Mouse (Mus musculus) ZHBTc4 (cell line): ENCODE data around the gene Pts.

Experiments
- DNase-seq: peaks from one replicate; pipeline ENCODE4 v3.0.0-alpha.2; 2011; ENCODE audit warnings: low read depth, low spot score

Pts gene

GRCm38 (mm10) chr9:50528293-50528892 lies at the start of gene Pts:
Pts (minus strand) TSS chr9:50528724.
- DNase-seq: peak; percentile 99

- DNase-seq: no peak
These were observed 41.3 kb upstream of the Pts start for GRCm38 (mm10) chr9:50569599-50570525.

- no peak for DNase-seq
These were observed 39.4 kb upstream of the Pts start for GRCm38 (mm10) chr9:50567881-50568280.

- DNase-seq: no peak
These were observed 38.8 kb upstream of the Pts start for GRCm38 (mm10) chr9:50567372-50567771.

GRCm38 (mm10) chr9:50565940-50566339 lies 37.4 kb upstream of the Pts start:
- no peak for DNase-seq

GRCm38 (mm10) chr9:50565173-50565572 lies 36.6 kb upstream of the Pts start:
- no peak for DNase-seq

- DNase-seq: no peak
These were observed 33.4 kb upstream of the Pts start for GRCm38 (mm10) chr9:50561918-50562360.

- peak; percentile 83 for DNase-seq
These were observed 32.8 kb upstream of the Pts start, which contains the start of gene Tex12 for GRCm38 (mm10) chr9:50561145-50561917. Tex12 (minus strand) TSS chr9:50561325.

- peak; percentile 54 for DNase-seq
These were observed 26.5 kb upstream of the Pts start, which contains the start of gene Bco2 for GRCm38 (mm10) chr9:50555094-50555446. Bco2 (minus strand) TSS chr9:50555181.

GRCm38 (mm10) chr9:50554241-50555093 lies 25.9 kb upstream of the Pts start, which contains the start of gene Il18:
Il18 (plus strand) TSS chr9:50554827.
- DNase-seq: peak; percentile 73

GRCm38 (mm10) chr9:50553547-50553946 lies 25.0 kb upstream of the Pts start:
- no peak for DNase-seq

GRCm38 (mm10) chr9:50552206-50552605 lies 23.7 kb upstream of the Pts start:
- DNase-seq: no peak

- no peak for DNase-seq
These were observed 20.4 kb upstream of the Pts start for GRCm38 (mm10) chr9:50548936-50549335.

GRCm38 (mm10) chr9:50547859-50548478 lies 19.4 kb upstream of the Pts start:
- DNase-seq: no peak

- DNase-seq: no peak
These were observed 13.9 kb upstream of the Pts start for GRCm38 (mm10) chr9:50542401-50542800.

GRCm38 (mm10) chr9:50540170-50540569 lies 11.6 kb upstream of the Pts start:
- DNase-seq: no peak

GRCm38 (mm10) chr9:50537295-50537694 lies 8.8 kb upstream of the Pts start:
- DNase-seq: no peak

GRCm38 (mm10) chr9:50536603-50537135 lies 8.1 kb upstream of the Pts start:
- no peak for DNase-seq

- DNase-seq: no peak
These were observed 7.4 kb upstream of the Pts start for GRCm38 (mm10) chr9:50535930-50536329.

GRCm38 (mm10) chr9:50533791-50534190 lies 5.3 kb upstream of the Pts start:
- DNase-seq: peak; percentile 30
